Mouse (Mus musculus) embryo, embryonic 10.5 days (tissue): ENCODE results near the gene Neurl3.

Experiments
- DNase-seq: peaks from one replicate; pipeline ENCODE4 v3.0.0-alpha.2; 2015; ENCODE audit warnings: low spot score

Neurl3 gene

GRCm38 (mm10) chr1:36296466-36297149, 22.1 kb upstream of the Neurl3 start:
- DNase-seq, result no peak

GRCm38 (mm10) chr1:36294402-36294801, 19.9 kb upstream of the Neurl3 start:
- no peak for DNase-seq

DNA sequence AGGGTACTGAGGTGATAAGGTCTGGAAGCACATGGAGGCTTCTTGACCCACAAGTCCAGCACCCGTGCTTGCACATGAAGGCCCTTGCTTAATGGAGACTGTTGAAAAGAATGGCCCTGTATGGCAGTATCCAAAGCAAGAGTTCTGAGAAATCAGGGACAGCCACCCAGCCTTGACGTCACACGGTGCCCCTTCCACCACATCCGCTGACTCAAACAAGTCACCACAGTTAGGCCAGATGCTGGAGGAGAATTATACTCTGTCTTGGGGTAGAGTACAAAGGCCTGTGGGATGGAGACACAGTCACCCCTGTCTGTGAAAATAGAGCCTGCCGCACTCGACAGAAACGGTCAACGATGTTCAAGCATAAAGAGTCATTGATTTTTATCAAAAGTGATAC, 19.0 kb upstream of the Neurl3 start:
- no peak for DNase-seq

DNA sequence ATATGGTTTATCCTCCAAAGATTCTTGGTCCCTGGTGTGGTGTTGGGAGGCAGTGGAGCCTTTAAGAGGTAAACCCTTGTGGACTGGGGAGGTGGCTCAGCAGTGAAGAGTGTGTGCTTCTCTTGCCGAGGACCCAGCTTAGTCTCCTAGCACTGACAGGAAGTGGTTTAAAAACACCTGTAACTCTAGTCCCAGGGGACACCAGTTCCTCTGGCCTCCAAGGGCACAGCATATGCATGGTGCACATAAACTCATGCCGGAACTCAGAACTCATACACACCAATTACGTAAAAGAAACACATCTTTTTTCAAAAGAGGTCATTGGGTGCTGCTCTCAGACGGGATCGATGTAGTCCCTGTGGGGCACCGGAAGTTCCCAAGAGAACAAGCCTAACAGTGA, 7.4 kb upstream of the Neurl3 start:
- no peak for DNase-seq

DNA sequence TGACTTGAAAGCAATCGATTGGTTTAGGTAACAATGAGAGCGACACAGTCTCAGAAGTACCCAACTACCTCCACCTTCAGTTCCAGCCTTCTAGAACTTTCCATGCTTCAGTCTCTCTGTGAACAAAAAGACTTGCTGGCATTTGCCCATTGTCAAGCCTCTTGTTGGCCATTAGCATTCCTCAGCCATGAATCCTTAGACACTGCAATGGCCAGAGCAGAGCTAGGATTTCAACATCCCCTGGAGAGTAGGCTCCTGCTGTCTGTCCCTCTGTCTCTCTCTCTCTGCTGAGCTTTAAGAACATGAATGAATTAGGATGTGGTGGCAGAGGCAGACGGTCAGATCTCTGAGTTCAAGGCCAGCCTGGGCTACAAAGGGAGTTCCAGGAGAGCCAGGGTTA, 6.5 kb upstream of the Neurl3 start:
- DNase-seq, result no peak

DNA sequence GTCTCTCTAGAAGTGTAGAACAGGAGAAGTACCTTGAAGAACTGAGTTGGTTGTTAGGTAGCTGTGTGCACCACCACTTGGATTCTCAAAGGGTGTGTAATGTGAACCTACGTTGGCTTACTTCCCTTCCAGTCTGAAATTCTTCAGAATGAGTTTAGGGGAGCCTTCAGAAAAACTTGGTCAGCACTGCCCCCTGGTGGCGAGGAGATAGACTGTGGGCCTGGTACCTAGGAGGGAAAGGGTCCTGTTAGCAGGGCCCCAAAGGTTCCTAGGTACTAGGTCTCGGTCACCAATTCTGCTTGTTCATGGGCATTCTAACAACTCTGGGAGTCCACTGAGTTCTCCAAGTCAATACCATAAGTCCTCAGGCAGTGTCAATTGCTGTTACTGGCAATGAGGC, 4.7 kb upstream of the Neurl3 start:
- DNase-seq, result peak; percentile 88

DNA sequence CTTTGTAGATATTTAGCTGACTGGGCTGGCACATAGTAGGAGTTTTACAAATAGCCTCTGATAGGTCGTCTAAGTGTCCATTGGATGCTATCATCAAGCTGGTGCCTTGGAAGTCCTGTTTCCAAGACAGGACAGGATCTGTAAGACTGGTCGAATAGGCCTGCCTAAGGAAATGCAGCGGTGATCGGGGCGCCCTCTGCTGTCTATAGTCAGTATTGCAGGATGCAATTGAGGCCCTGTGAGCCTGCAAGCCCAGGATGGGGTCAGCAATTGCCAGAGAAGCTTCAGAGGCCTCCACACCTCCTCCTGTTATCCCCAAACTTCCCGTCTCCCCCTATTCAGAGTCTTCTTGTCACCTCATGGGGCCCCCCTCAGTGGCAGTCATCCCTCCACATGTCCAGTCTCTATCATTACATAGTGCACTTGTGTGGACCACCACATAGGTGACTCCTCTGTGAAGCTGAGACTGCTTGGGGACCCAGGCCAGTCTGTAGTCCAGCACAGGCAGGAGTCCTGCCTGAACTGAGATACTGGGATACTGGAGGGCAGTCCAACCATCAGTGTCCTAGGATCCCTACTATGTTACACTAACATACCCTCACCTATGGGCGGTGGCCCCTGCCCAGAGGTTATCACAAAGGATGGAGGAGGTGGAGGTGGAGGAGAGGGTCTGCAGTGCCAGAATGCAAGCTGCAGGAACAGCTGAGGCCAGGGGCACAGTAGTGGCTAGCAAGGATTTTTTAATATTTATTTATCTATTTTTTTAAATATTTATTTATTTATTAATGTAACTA, 3.0 kb upstream of the Neurl3 start:
- DNase-seq, result peak; percentile 86

- no peak for DNase-seq
These were observed 1.3 kb upstream of the Neurl3 start for GRCm38 (mm10) chr1:36275635-36276389.

DNA sequence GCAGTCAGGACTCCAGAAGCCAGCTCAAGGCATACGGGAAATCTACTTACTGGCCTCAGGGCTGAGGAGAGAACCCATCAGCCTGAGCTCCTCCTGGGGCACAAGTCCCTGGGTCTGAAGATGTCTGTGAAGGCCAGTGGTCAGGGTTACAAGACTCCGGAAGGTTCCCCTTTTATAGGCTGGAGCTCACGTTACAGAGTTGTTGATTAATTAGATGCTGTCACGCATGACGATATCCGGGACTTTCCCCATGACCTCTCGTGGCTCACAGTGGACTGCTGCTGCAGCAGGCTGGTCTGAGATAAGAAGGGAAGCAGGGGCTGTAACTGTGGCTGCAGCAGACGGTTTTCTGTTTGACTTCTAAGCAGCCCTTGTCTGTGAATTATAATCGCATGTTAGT, 1.2 kb downstream of the Neurl3 start:
- DNase-seq, result peak; percentile 64

- DNase-seq, result no peak
These were observed 1.9 kb downstream of the Neurl3 start for GRCm38 (mm10) chr1:36272546-36272945.

DNA sequence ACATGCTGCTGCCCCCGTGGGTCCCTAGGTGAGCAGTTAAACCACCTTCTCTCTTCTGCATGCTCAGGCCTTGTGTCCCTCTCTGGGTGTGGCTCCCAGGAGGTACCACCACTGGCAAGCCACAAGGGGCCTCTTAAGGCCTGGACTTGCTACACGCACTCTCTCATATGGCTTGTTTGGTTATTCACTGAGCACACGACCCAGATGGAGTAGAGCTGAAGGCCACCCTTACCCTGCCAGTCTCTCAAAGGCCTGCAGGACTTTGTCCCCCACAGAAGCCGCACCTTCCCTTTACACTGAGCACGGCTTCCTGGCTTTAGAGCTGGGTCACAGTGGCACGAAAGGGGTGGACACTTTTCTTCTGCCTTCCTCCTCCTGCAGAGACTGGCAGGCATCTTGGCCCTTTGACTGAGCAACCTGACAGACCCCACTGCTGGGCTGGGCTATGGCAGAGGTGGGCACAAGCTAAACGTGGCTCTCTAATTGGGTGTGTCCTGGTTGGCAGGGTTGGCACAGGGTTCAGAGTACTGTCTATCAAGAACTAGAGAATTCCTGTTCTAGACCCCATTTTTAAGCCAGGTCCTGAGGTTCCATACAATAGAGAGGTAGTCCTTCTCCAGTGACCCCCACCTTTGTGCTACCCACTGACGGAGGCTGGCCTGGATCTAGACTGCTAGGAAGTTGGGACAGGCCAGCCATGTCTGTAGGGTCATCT, 2.8 kb downstream of the Neurl3 start:
- DNase-seq, result no peak

- DNase-seq, result peak; percentile 59
These were observed 3.8 kb downstream of the Neurl3 start for GRCm38 (mm10) chr1:36270666-36271065.

DNA sequence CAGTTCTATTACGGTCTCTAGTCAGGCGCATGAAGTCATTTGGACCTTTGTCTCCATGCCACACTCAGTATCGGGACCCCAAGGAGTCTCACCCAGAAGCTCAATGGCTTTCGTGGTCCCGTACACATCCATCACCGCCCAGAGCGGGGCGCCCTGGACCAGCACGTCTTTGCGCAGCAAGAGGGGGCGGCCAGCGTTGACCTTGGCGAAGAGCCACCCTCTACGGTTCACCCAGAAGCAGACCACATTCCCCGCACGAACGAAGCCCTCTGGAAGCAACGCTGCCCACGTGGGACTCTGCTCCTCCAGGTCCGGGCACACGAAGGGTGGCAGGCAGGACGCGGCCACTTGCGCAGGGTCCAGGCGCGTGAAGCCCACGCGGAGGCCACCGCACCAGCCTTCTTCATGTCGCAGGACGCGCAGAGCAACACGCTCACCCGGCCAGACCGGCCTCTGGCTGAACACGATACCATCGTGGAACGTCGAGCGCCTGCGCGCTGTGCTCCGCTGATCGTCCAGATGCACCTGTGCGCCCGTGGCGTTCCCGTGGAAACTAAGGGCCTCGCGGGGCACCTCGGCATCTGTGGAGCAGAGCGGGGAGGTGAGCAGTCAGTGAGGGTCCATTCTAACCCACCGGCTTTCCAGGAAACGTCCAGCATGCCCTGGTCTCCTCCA, 5.2 kb downstream of the Neurl3 start:
- DNase-seq, result no peak

DNA sequence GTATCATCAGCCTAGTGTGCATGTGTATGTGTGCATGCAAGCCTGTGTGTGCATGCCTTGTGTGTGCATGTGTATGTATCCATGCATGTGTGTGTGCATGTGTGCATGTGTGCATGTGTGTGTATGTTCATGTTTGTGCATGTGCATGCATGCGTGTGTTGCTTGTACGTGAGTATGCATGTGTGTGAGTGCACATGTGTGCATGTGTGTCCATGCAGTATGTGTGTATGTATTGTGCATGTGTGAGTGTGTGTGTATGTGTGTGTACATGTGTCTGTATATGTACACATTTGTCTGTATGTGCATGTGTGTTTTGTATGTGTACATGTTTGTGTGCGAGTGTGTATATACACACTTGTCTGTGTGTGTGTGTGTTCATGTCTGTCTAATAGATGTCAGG, 6.9 kb downstream of the Neurl3 start:
- DNase-seq, result no peak

- DNase-seq, result no peak
These were observed 8.2 kb downstream of the Neurl3 start for GRCm38 (mm10) chr1:36266293-36266692.

- no peak for DNase-seq
These were observed 10.5 kb downstream of the Neurl3 start for GRCm38 (mm10) chr1:36263833-36264488.

DNA sequence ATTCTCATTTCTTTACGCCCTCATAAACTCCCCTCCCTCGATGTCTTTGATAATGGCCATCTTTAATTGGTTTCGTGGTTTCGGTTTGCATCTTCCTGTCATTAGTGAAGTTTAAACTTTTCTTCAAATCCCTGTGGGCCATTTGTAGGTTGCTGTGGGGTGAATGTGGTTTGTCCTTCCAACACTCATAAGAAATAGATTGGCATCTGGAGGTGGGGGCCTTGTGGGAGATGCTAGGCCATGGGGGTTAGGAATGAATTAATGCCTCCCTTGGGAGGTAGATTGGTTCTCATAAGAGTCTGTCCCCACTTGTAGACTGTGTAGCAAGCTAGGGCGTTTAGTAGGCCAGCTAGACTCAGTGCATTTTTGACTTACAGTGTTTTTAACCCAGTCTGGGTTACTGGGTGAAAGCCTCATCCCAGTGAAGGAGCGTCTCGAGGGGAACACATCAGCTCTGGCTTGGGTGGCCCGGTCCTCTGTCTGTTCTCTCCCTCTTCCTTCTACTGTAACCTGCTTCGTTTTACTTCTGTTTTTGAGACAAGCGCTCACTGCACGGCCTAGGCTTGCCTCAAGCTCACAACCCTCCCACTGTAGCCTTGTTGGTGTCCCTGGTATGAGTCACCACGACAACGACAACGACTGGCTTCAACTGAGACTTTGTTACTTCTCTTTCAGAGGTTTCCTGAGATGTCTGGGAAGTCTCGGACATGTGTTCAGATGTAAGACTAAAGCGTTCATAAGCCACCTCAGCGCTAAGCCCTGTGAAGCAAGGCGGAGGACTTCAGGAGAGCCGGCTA, 12.6 kb downstream of the Neurl3 start:
- DNase-seq, result no peak

- DNase-seq, result no peak
These were observed 14.1 kb downstream of the Neurl3 start for GRCm38 (mm10) chr1:36260418-36260817.

DNA sequence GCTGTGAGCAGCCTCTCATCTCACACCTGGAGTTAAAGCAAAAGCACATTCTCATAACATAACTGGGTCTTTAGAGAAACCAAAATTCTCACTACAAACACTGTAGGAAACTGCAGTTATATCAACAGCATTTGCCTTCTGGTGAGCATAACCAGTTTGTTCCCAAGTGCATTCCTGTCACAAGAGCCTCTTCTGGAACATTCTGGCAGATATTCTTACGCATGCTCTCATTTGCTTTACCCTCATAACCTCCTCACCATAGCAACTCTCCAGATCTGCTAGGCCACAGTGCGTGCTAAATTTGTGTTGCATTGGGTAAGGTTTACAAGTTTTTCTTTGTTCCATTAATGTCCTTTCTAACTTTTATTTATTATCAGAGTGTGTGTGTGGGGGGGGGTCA, 15.2 kb downstream of the Neurl3 start:
- DNase-seq, result no peak

- no peak for DNase-seq
These were observed 15.8 kb downstream of the Neurl3 start for GRCm38 (mm10) chr1:36258631-36259030.
